Mouse (Mus musculus) MEL (cell line): Measurements from ENCODE around the gene Sass6. TPM values are rescaled to one million over a fixed set of nuclear protein-coding genes. Genes with fewer than 3 reads are reported as not detected.

Experiments used
- DNase-seq: peaks from one replicate; pipeline ENCODE4 v3.0.0; 2011; ENCODE audit warnings: low read depth, low spot score
- H3K27ac ChIP-seq: 2 replicates; pipeline ENCODE4 v1.5.1; 2012; ENCODE audit warnings: low read depth, mild to moderate bottlenecking, control low read depth, low read length, moderate library complexity; ENCODE audit not compliant: control insufficient read depth
- H3K27me3 ChIP-seq, 2 experiments: fragments of 150-350 bp in 1 of 2; sonication (generic) in 1 of 2; 2 replicates each; pipeline ENCODE4 v1.6.1; 2012; ENCODE audit warnings: low read length in 2 of 2, mild to moderate bottlenecking in 2 of 2, improper control_type of control experiment in 1 of 2, moderate library complexity in 1 of 2; ENCODE audit not compliant: insufficient read depth in 2 of 2, control insufficient read depth in 1 of 2
- H3K36me3 ChIP-seq, 2 experiments: 2 replicates each; pipeline ENCODE4 v1.6.1; 2012 to 2014; ENCODE audit warnings: low read length in 2 of 2, improper control_type of control experiment in 1 of 2, inconsistent platforms in 1 of 2, mild to moderate bottlenecking in 1 of 2; ENCODE audit not compliant: insufficient read depth in 2 of 2, control insufficient read depth in 1 of 2
- H3K4me1 ChIP-seq, 2 experiments: fragments of 150-350 bp in 1 of 2; sonication (generic) in 1 of 2; 2 replicates each; pipeline ENCODE4 v1.6.1; 2012; ENCODE audit warnings: low read length in 2 of 2, improper control_type of control experiment in 1 of 2, mild to moderate bottlenecking in 1 of 2; ENCODE audit not compliant: insufficient read depth in 2 of 2, control insufficient read depth in 1 of 2
- H3K4me3 ChIP-seq, 2 experiments: fragments of 150-350 bp in 1 of 2; sonication (generic) in 1 of 2; 2 replicates each; pipeline ENCODE4 v1.5.1; 2012; ENCODE audit warnings: low read depth in 2 of 2, low read length in 2 of 2, mild to moderate bottlenecking in 2 of 2, moderate library complexity in 2 of 2, control low read depth in 1 of 2, improper control_type of control experiment in 1 of 2; ENCODE audit not compliant: control insufficient read depth in 1 of 2, insufficient read depth in 1 of 2
- H3K79me2 ChIP-seq: 2 replicates; pipeline ENCODE4 v1.6.1; 2012; ENCODE audit warnings: mild to moderate bottlenecking, low read length, moderate library complexity; ENCODE audit not compliant: control insufficient read depth, poor library complexity, insufficient read depth
- H3K9ac ChIP-seq: 2 replicates; pipeline ENCODE4 v1.6.1; 2012; ENCODE audit warnings: low read depth, mild to moderate bottlenecking, control low read depth, low read length, moderate library complexity; ENCODE audit not compliant: control insufficient read depth, poor library complexity, severe bottlenecking
- H3K9me3 ChIP-seq: fragments of 150-350 bp; sonication (generic); replicated peaks from 2 replicates; pipeline ENCODE4 v1.6.1; 2012; ENCODE audit warnings: mild to moderate bottlenecking, low read length, improper control_type of control experiment, moderate library complexity; ENCODE audit not compliant: insufficient read depth
- CHD2 ChIP-seq: IDR thresholded peaks from 2 replicates; pipeline ENCODE4 v1.6.1; 2011; ENCODE audit warnings: low read length, improper control_type of control experiment
- EP300 ChIP-seq, 2 experiments: IDR thresholded peaks; 2 replicates each; pipeline ENCODE4 v1.6.1; 2011; ENCODE audit warnings: improper control_type of control experiment in 2 of 2, low read length in 2 of 2, low read depth in 1 of 2, mild to moderate bottlenecking in 1 of 2
- ETS1 ChIP-seq: IDR thresholded peaks from 2 replicates; pipeline ENCODE4 v1.6.1; 2012; ENCODE audit warnings: low read depth, mild to moderate bottlenecking, inconsistent platforms, low read length, improper control_type of control experiment, moderate library complexity
- GABPA ChIP-seq: IDR thresholded peaks from 2 replicates; pipeline ENCODE4 v1.6.1; 2012; ENCODE audit warnings: low read depth, mild to moderate bottlenecking, inconsistent platforms, low read length, improper control_type of control experiment, moderate library complexity
- GATA1 ChIP-seq: IDR thresholded peaks from 2 replicates; pipeline ENCODE4 v1.6.1; 2011; ENCODE audit warnings: low read depth, low read length, improper control_type of control experiment
- HCFC1 ChIP-seq: IDR thresholded peaks from 2 replicates; pipeline ENCODE4 v1.6.1; 2012; ENCODE audit warnings: low read depth, mild to moderate bottlenecking, inconsistent platforms, low read length, improper control_type of control experiment, moderate library complexity
- KAT2A ChIP-seq: conservative IDR thresholded peaks from 2 replicates; pipeline ENCODE4 v1.6.1; 2012; ENCODE audit warnings: low read depth, low read length, improper control_type of control experiment, inconsistent platforms
- MAX ChIP-seq: IDR thresholded peaks from 2 replicates; pipeline ENCODE4 v1.6.1; 2011; ENCODE audit warnings: low read length, improper control_type of control experiment
- MEF2A ChIP-seq: IDR thresholded peaks from 2 replicates; pipeline ENCODE4 v1.6.1; 2014; ENCODE audit warnings: low read depth, mild to moderate bottlenecking, inconsistent platforms, low read length, improper control_type of control experiment; ENCODE audit not compliant: poor library complexity, insufficient replicate concordance, severe bottlenecking; ENCODE audit errors: extremely low read depth
- MXI1 ChIP-seq: IDR thresholded peaks from 2 replicates; pipeline ENCODE4 v1.6.1; 2011; ENCODE audit warnings: mild to moderate bottlenecking, low read depth, low read length, improper control_type of control experiment
- MYB ChIP-seq: IDR thresholded peaks from 2 replicates; pipeline ENCODE4 v1.6.1; 2011; ENCODE audit warnings: mild to moderate bottlenecking, low read depth, low read length, improper control_type of control experiment
- MYC ChIP-seq: IDR thresholded peaks from 2 replicates; pipeline ENCODE4 v1.6.1; 2011; ENCODE audit warnings: low read depth, mild to moderate bottlenecking, low read length, improper control_type of control experiment, moderate library complexity
- NELFE ChIP-seq: IDR thresholded peaks from 2 replicates; pipeline ENCODE4 v1.6.1; 2011; ENCODE audit warnings: low read depth, low read length, improper control_type of control experiment
- NRF1 ChIP-seq: IDR thresholded peaks from 2 replicates; pipeline ENCODE4 v1.6.1; 2014; ENCODE audit warnings: low read depth, mild to moderate bottlenecking, inconsistent platforms, low read length, improper control_type of control experiment, moderate library complexity; ENCODE audit not compliant: poor library complexity, insufficient read depth, severe bottlenecking
- POLR2A ChIP-seq, 2 experiments: IDR thresholded peaks; 2 replicates each; pipeline ENCODE4 v1.6.1; 2011 to 2012; ENCODE audit warnings: low read length in 2 of 2, mild to moderate bottlenecking in 2 of 2, control low read depth in 1 of 2, improper control_type of control experiment in 1 of 2, low read depth in 1 of 2, moderate library complexity in 1 of 2; ENCODE audit not compliant: control insufficient read depth in 1 of 2, insufficient read depth in 1 of 2, poor library complexity in 1 of 2
- POLR2AphosphoS5 ChIP-seq: IDR thresholded peaks from 2 replicates; pipeline ENCODE4 v1.6.1; 2012; ENCODE audit warnings: low read depth, borderline replicate concordance, mild to moderate bottlenecking, inconsistent platforms, low read length, moderate library complexity, mixed read lengths
- RAD21 ChIP-seq: IDR thresholded peaks from 2 replicates; pipeline ENCODE4 v1.6.1; 2011; ENCODE audit warnings: mild to moderate bottlenecking, low read depth, low read length, improper control_type of control experiment
- RCOR1 ChIP-seq: IDR thresholded peaks from 2 replicates; pipeline ENCODE4 v1.6.1; 2012; ENCODE audit warnings: low read depth, mild to moderate bottlenecking, inconsistent platforms, low read length, improper control_type of control experiment
- SIN3A ChIP-seq: IDR thresholded peaks from 2 replicates; pipeline ENCODE4 v1.6.1; 2012; ENCODE audit warnings: low read length, improper control_type of control experiment, inconsistent platforms
- SMC3 ChIP-seq: IDR thresholded peaks from 2 replicates; pipeline ENCODE4 v1.6.1; 2011; ENCODE audit warnings: low read depth, low read length, improper control_type of control experiment
- TAL1 ChIP-seq: IDR thresholded peaks from 2 replicates; pipeline ENCODE4 v1.6.1; 2012; ENCODE audit warnings: mild to moderate bottlenecking, inconsistent platforms, low read length, moderate library complexity, mixed read lengths
- TBP ChIP-seq: IDR thresholded peaks from 2 replicates; pipeline ENCODE4 v1.8.0; 2011; ENCODE audit warnings: low read depth, low read length, improper control_type of control experiment
- UBTF ChIP-seq: IDR thresholded peaks from 2 replicates; pipeline ENCODE4 v1.6.1; 2012; ENCODE audit warnings: low read depth, mild to moderate bottlenecking, inconsistent platforms, low read length, improper control_type of control experiment, moderate library complexity, borderline replicate concordance; ENCODE audit not compliant: insufficient read depth
- USF2 ChIP-seq, 2 experiments: IDR thresholded peaks; 2 replicates each; pipeline ENCODE4 v1.6.1; 2011 to 2012; ENCODE audit warnings: improper control_type of control experiment in 2 of 2, low read length in 2 of 2, borderline replicate concordance in 1 of 2, inconsistent platforms in 1 of 2, low read depth in 1 of 2, mild to moderate bottlenecking in 1 of 2; ENCODE audit not compliant: insufficient read depth in 1 of 2
- ZKSCAN1 ChIP-seq: IDR thresholded peaks from 2 replicates; pipeline ENCODE4 v1.6.1; 2012; ENCODE audit warnings: low read depth, mild to moderate bottlenecking, inconsistent platforms, low read length, improper control_type of control experiment, moderate library complexity
- polyA plus RNA-seq, 2 experiments: library from polyadenylated mRNA; stranded (reverse) in 1 of 2; unstranded in 1 of 2; fragments of >175 nt in 1 of 2; fragments of >200 nt in 1 of 2; gene quantifications; 2 replicates each; pipeline versions ENCODE4 v1.2.1 to v1.2.4; 2012; ENCODE audit warnings: low replicate concordance in 2 of 2, low read depth in 1 of 2; ENCODE audit not compliant: insufficient read length in 2 of 2, insufficient read depth in 1 of 2, missing spikeins in 1 of 2
- total RNA-seq: library from RNA; depleted of rRNA; stranded (reverse); fragments of 300-350 nt; gene quantifications from 2 replicates; pipeline ENCODE4 v1.2.3, GENCODE M21; 2012

Gene Sass6
- total and polyA plus RNA-seq, 3 experiments = 8.5 to 15.4 TPM; not detected in 1

DNA sequence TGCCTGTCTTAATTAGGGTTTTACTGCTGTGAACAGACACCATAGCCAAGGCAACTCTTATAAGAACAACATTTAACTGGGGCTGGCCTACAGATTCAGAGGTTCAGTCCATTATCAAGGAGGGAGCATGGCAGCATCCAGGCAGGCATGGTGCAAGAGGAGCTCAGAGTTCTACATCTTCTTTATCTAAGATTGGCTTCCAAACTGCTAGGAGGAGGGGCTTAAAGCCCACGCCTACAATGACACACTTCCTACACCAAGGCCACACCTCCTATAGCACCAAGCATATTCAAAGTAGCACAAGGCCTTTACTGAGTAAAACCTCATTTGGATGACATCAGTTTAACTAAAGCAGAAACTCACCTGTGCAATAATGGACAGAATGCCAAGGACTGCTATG, 45.2 kb downstream of the Sass6 start:
- H3K9ac ChIP-seq = no peak overlapping the region
- peak; percentile 70 for DNase-seq
- peaks cover 0 to 8% of the 10 kb centered on the region in 2 experiments; a peak in 3 of 4 replicates for H3K4me1 ChIP-seq
- no peaks in the 10 kb centered on the region for H3K79me2 ChIP-seq
- no peaks in the 10 kb centered on the region for H3K27me3 ChIP-seq
- no peaks in the 10 kb centered on the region for H3K9me3 ChIP-seq
- no peak for TF ChIP-seq NRF1
- no peak for TF ChIP-seq TAL1
- no peak for TF ChIP-seq USF2 (IDR thresholded peaks at IDR 0.05; ENCODE audit: borderline replicate concordance in 1 of 2, insufficient read depth in 1 of 2, low read depth in 1 of 2, low read length in 2 of 2)
- no peak for TF ChIP-seq UBTF
- no peak for TF ChIP-seq MYC
- no peak for TF ChIP-seq GABPA
- TF ChIP-seq KAT2A = no peak
- no peak for TF ChIP-seq ETS1
- no peak for TF ChIP-seq TBP
- peaks cover 17 to 42% of the 10 kb centered on the region in 2 experiments for H3K36me3 ChIP-seq
- no peak overlapping the region for H3K27ac ChIP-seq
- no peak overlapping the region for H3K4me3 ChIP-seq

DNA sequence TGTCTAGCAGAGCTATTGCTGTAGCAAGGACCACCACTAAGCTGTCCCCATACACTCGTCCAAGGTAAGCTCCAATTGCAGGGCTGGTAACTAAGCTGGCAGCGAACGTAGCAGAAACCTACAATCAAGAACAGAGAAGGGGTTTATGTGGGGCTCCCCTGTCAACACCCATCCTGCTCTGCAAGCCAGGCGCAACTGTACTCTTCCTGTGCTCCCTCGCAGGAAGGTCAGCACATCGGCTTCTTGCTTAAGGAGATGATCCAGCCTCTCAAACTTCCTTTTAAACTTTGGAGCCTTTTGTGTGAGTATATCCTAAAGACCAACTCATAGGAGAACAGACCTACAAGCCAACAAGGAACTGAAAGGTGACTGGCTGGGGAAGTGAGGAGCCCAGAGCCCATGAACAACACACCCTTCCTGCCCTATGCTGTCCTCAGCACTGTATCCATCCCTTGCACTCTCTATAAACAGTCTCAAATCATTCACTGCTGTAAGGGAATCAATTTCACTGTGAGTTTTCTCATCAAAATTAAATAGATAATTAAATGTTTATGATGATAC, 47.1 kb downstream of the Sass6 start:
- Histone ChIP-seq H3K9me3 (no peaks in the 10 kb centered on the region), H3K4me1 (peaks cover 0 to 8% of the 10 kb centered on the region in 2 experiments; a peak in 3 of 4 replicates), H3K27ac (no peak overlapping the region), H3K9ac (no peak overlapping the region), H3K36me3 (peaks cover 17 to 46% of the 10 kb centered on the region in 2 experiments), H3K27me3 (no peaks in the 10 kb centered on the region), H3K79me2 (no peaks in the 10 kb centered on the region), H3K4me3 (no peak overlapping the region)
- no peak for DNase-seq
- TF ChIP-seq EP300 (IDR thresholded peaks at IDR 0.05; ENCODE audit: low read depth in 1 of 2, low read length in 2 of 2) = no peak
- no peak for TF ChIP-seq ZKSCAN1
- TF ChIP-seq CHD2 = no peak
- TF ChIP-seq MAX = no peak
- TF ChIP-seq NRF1 = no peak
- no peak for TF ChIP-seq TAL1
- TF ChIP-seq SIN3A = no peak
- no peak for TF ChIP-seq POLR2AphosphoS5
- no peak for TF ChIP-seq POLR2A (IDR thresholded peaks at IDR 0.05; ENCODE audit: control insufficient read depth in 1 of 2, insufficient read depth in 1 of 2, low read depth in 1 of 2, low read length in 2 of 2, poor library complexity in 1 of 2)
- TF ChIP-seq NELFE = no peak
- no peak for TF ChIP-seq RAD21
- TF ChIP-seq SMC3 = no peak
- no peak for TF ChIP-seq MXI1
- TF ChIP-seq MYB = no peak
- TF ChIP-seq MEF2A = no peak
- TF ChIP-seq GATA1 = no peak
- no peak for TF ChIP-seq RCOR1
- no peak for TF ChIP-seq HCFC1
